Mouse (Mus musculus) ES-E14 (cell line): Measurements from ENCODE around the gene Pagr1b. TPM values are rescaled to one million over a fixed set of nuclear protein-coding genes. Genes with fewer than 3 reads are reported as not detected.

Source experiments
- DNase-seq: peaks from one replicate; pipeline ENCODE4 v3.0.0-alpha.2; 2013; ENCODE audit warnings: low read depth, low spot score
- H3K27ac ChIP-seq: 2 replicates; pipeline ENCODE4 v1.5.1; 2012; ENCODE audit warnings: low read depth, mild to moderate bottlenecking, low read length, moderate library complexity, mixed read lengths; ENCODE audit not compliant: poor library complexity, insufficient read depth, severe bottlenecking
- H3K36me3 ChIP-seq: 2 replicates; pipeline ENCODE4 v1.6.1; 2012; ENCODE audit warnings: mild to moderate bottlenecking, low read length, moderate library complexity, mixed read lengths; ENCODE audit not compliant: control insufficient read depth, poor library complexity, insufficient read depth, severe bottlenecking
- H3K4me1 ChIP-seq, 2 experiments: fragments of 150-350 bp in 1 of 2; sonication (generic) in 1 of 2; 2 replicates each; pipeline ENCODE4 v1.6.1; 2012; ENCODE audit warnings: low read length in 2 of 2, mild to moderate bottlenecking in 1 of 2, mixed read lengths in 1 of 2; ENCODE audit not compliant: control insufficient read depth in 2 of 2, insufficient read depth in 2 of 2, poor library complexity in 1 of 2
- H3K4me3 ChIP-seq, 2 experiments: fragments of 150-350 bp in 1 of 2; sonication (generic) in 1 of 2; 2 replicates each; pipeline ENCODE4 v1.5.1; 2012; ENCODE audit warnings: low read length in 2 of 2, low read depth in 1 of 2, mild to moderate bottlenecking in 1 of 2, mixed read lengths in 1 of 2; ENCODE audit not compliant: insufficient read depth in 1 of 2, poor library complexity in 1 of 2, severe bottlenecking in 1 of 2
- H3K9ac ChIP-seq: 2 replicates; pipeline ENCODE4 v1.6.1; 2012; ENCODE audit warnings: low read depth, mild to moderate bottlenecking, low read length, mixed read lengths; ENCODE audit not compliant: poor library complexity, insufficient read depth, severe bottlenecking
- H3K9me3 ChIP-seq: fragments of 150-350 bp; sonication (generic); 2 replicates; pipeline ENCODE4 v1.6.1; 2012; ENCODE audit warnings: low read depth, mild to moderate bottlenecking, low read length; ENCODE audit not compliant: control insufficient read depth, insufficient read depth
- CHD2 ChIP-seq: IDR thresholded peaks from 2 replicates; pipeline ENCODE4 v1.6.1; 2014; ENCODE audit warnings: mild to moderate bottlenecking, low read depth, low read length, inconsistent platforms
- HCFC1 ChIP-seq: IDR thresholded peaks from 2 replicates; pipeline ENCODE4 v1.6.1; 2012; ENCODE audit warnings: low read length, inconsistent platforms, borderline replicate concordance; ENCODE audit not compliant: insufficient read depth
- MAFK ChIP-seq: IDR thresholded peaks from 2 replicates; pipeline ENCODE4 v1.6.1; 2014; ENCODE audit warnings: mild to moderate bottlenecking, low read depth, low read length, inconsistent platforms; ENCODE audit not compliant: insufficient read depth
- ZC3H11A ChIP-seq: IDR thresholded peaks from 2 replicates; pipeline ENCODE4 v1.6.1; 2012; ENCODE audit warnings: low read depth, mild to moderate bottlenecking, inconsistent platforms, low read length, borderline replicate concordance
- ZNF384 ChIP-seq: IDR thresholded peaks from 2 replicates; pipeline ENCODE4 v1.6.1; 2012; ENCODE audit warnings: low read depth, low read length, inconsistent platforms
- in situ Hi-C, 2 experiments: fragments of 600-800 bp; cut with MboI; formaldehyde crosslinking; loops; one replicate each; pipeline ENCODE4 v1.15.1; 2025; ENCODE audit warnings: low sequenced_read_pairs in 2 of 2, inconsistent platforms in 1 of 2; ENCODE audit not compliant: unreplicated experiment in 2 of 2
- total RNA-seq: library from RNA; depleted of rRNA; stranded (reverse); fragments of 300-350 nt; gene quantifications from 2 replicates; pipeline ENCODE4 v1.2.3, GENCODE M21; 2012

Pagr1b gene
- total RNA-seq, 1 experiment = 1.3 TPM

- Histone ChIP-seq H3K27ac (no peak overlapping the region), H3K9me3 (no peaks in the 10 kb centered on the region), H3K4me1 (peaks cover 5 to 11% of the 10 kb centered on the region in 2 experiments; a peak in 2 of 4 replicates), H3K4me3 (peak overlapping the region; percentile 60 to 62), H3K9ac (peak overlapping the region; percentile 31), H3K36me3 (peaks cover 38% of the 10 kb centered on the region)
- no peak for TF ChIP-seq ZC3H11A
- no peak for TF ChIP-seq CHD2
- TF ChIP-seq ZNF384 = no peak
- no peak for TF ChIP-seq HCFC1
- TF ChIP-seq MAFK = no peak
- in situ Hi-C loops = no loop called here
- no peak for DNase-seq
Observed at GRCm38 (mm10) chr7:127020491-127020890, 4.2 kb upstream of the Pagr1b start.

GRCm38 (mm10) chr7:127020031-127020430, 3.7 kb upstream of the Pagr1b start:
- Histone ChIP-seq H3K27ac (no peak overlapping the region), H3K9me3 (no peaks in the 10 kb centered on the region), H3K36me3 (peaks cover 38% of the 10 kb centered on the region), H3K4me1 (peaks cover 5 to 14% of the 10 kb centered on the region in 2 experiments; a peak in 2 of 4 replicates), H3K4me3 (no peak overlapping the region; a peak in 1 of 4 replicates), H3K9ac (no peak overlapping the region; the same call in 1 of the 2 replicates)
- no peak for DNase-seq
- TF ChIP-seq MAFK (no peak), ZNF384 (no peak), CHD2 (no peak), HCFC1 (no peak), ZC3H11A (no peak)
- in situ Hi-C loops = no loop called here

- Histone ChIP-seq H3K4me3 (no peak overlapping the region), H3K36me3 (peaks cover 33% of the 10 kb centered on the region), H3K9me3 (no peaks in the 10 kb centered on the region), H3K4me1 (peaks cover 5 to 16% of the 10 kb centered on the region in 2 experiments; a peak in 2 of 4 replicates), H3K9ac (no peak overlapping the region; the same call in 1 of the 2 replicates), H3K27ac (no peak overlapping the region)
- DNase-seq = no peak
- in situ Hi-C loops = no loop called here
- TF ChIP-seq MAFK (no peak), CHD2 (no peak), ZC3H11A (no peak)
Observed at GRCm38 (mm10) chr7:127019306-127019960, 3.1 kb upstream of the Pagr1b start.

GRCm38 (mm10) chr7:127018416-127019305, 2.4 kb upstream of the Pagr1b start:
- H3K27ac ChIP-seq = no peak overlapping the region

More at GRCm38 (mm10) chr7:127018416-127019305, 2.4 kb upstream of the Pagr1b start:
- no peak for DNase-seq
- no peaks in the 10 kb centered on the region for H3K9me3 ChIP-seq
- in situ Hi-C loops = no loop called here
- H3K36me3 ChIP-seq = peaks cover 25% of the 10 kb centered on the region
- no peak overlapping the region for H3K4me3 ChIP-seq
- no peak overlapping the region for H3K9ac ChIP-seq
- peaks cover 4 to 16% of the 10 kb centered on the region in 2 experiments; a peak in 2 of 4 replicates for H3K4me1 ChIP-seq
- no peak for TF ChIP-seq MAFK
- no peak for TF ChIP-seq ZC3H11A
- TF ChIP-seq HCFC1 = no peak
- TF ChIP-seq ZNF384 = no peak
- TF ChIP-seq CHD2 = no peak
